Mouse (Mus musculus) left cerebral cortex, adult 9 months (tissue): ENCODE measurements around the gene Slc25a47.

ENCODE experiments used
- DNase-seq, 2 experiments: peaks; one replicate each; pipeline ENCODE4 v3.0.0; 2022; ENCODE audit warnings: low spot score in 2 of 2

Slc25a47 gene

DNA sequence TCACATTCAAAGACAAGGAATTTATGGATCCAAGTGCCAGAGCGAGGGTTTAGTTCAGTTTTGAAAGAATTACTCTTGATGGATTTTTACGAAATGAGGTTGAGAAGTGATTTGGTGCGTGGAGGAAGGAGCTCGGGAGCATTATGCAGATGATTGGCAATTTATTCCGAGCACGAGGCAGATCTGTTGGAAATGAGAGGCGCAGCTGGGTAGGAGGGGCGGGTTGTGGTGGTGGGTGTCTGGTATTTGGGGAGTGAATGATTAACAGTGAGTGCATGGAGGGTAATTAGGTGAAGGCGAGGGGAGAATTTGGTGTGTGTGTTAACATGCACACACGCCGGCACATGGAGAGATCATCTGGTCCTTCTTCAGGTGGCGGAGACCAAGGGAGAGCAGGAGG, 70.6 kb downstream of the Slc25a47 start:
- no peak for DNase-seq
